Mouse (Mus musculus) c-Kit-positive CD71-positive TER-119-negative erythroid progenitor cells, embryonic 14.5 days (primary cell): ENCODE measurements at regions not wholly inside any gene's neighbourhood (a gene's known extent, or its start where the extent isn't known, plus 50 kb on each side); places are given as distances from the start of the nearest gene placed in this dataset.

Experiments used
- DNase-seq: peaks from one replicate; pipeline ENCODE4 v3.0.0-alpha.2; 2013; ENCODE audit warnings: low read depth

- DNase-seq: no peak
Measured at GRCm38 (mm10) chr8:15271793-15272587, 226.1 kb upstream of the BB014433 start.

GRCm38 (mm10) chr8:15270290-15270689 is 224.4 kb upstream of the BB014433 start:
- peak; percentile 15 for DNase-seq

- no peak for DNase-seq
Measured at GRCm38 (mm10) chr8:15244770-15245485, 199.1 kb upstream of the BB014433 start.

- DNase-seq: no peak
Measured at GRCm38 (mm10) chr8:15235410-15235809, 189.5 kb upstream of the BB014433 start.

GRCm38 (mm10) chr8:15233241-15233640 is 187.4 kb upstream of the BB014433 start:
- DNase-seq: no peak

- DNase-seq: no peak
Measured at GRCm38 (mm10) chr8:15230217-15230616, 184.3 kb upstream of the BB014433 start.

DNA sequence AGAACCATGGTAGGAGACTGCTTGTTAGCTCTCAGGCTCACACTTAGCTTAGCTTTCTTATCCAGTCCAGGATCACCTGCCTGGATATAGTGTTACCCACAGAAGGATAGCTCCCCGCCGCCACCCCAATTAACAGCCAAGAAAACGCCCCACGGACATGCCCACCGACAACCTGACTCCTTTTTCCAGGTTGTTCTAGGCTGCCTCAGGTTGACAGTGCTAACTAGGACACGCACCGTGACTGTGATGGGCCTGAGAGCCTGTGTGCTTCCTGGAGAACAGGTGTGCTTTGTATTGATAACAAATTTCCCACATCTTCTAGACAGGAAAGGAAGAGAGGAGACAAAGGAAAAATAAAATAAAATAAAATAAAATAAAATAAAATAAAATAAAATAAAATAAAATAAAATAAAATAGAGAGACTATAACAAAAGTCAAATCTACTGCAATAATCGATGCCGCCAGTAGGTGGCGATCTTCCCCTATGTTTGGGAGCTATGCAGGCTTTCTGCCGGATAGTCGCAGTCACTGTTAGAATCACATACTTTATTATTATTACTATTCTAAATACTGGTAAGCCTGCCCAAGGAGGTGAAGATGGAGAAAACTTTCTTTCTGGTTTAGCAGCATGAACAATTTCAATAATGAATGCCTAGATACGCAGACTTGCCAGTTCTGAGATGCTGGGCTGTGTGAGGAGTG is 175.5 kb upstream of the BB014433 start:
- peak; percentile 2 for DNase-seq

GRCm38 (mm10) chr8:15209856-15210521 is 164.1 kb upstream of the BB014433 start:
- no peak for DNase-seq

DNA sequence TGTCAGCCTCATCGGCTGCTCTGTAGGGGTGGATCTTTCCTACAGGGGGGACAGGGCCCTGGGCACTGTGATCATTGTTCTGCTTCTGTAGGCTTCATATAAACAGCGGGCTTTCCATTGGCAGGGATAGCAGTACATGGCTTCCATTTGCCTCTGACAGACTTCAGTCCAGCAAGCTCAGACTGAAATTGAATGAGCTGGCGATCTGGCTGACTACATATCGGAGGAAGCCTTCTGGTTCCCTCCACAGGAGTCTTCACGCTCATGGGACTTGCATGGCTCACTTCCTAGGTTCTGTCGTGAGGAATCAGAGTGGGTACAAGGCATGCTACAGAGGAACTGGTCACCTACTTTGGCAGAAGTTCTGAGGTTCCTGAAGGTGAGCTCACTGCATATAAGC is 155.7 kb upstream of the BB014433 start:
- DNase-seq: no peak

- DNase-seq: no peak
Measured at GRCm38 (mm10) chr8:15190708-15191107, 144.8 kb upstream of the BB014433 start.

- DNase-seq: no peak
Measured at GRCm38 (mm10) chr8:15189079-15189612, 143.3 kb upstream of the BB014433 start.
